Comparison of ENCODE assay signal across 9 mouse cellular contexts in the genomic region with DNA sequence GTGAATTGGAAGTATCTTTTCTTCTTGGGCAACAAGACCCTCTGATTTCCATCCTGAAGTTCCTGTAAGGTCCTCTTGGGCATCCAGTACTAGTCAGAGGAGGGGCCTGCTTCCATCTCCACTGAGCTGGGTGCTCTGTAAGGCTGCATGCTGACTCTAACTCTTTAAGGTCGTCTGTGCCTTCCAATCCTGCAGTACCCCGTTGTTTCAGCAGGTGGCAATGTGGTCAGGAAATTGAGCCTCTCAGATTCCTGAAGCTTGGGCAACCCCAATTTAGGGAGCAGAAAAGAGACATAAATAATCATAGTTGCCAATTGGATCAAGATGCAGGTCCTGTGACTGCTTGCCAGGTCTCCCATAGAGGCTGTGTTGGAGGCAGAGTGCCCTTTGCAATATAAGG. TPM values are rescaled to one million over a fixed set of nuclear protein-coding genes. Genes with fewer than 3 reads are reported as not detected.
DNase-seq lines count a peak whose midpoint lies in the region; ATAC-seq and TF ChIP-seq lines count a peak whose summit lies in the region.
"Had no signal": no experiment of that assay in that cellular context is flagged by ENCODE, and none has a peak within 500 bp of the region (broad histone marks: within the 10 kb centered on the region; RNA-seq: fewer than 3 reads in every experiment).

No protein-coding gene starts in this region.

- no peak overlapping the region for H3K27ac ChIP-seq in bone marrow, adult 2 months (ENCODE audit: control insufficient read depth, insufficient read depth, low read depth, low read length, poor library complexity)
- H3K27ac ChIP-seq in forebrain, embryonic 13.5 days, result no peak overlapping the region
- H3K27ac ChIP-seq in hindbrain, postnatal 0 days, result no peak overlapping the region
- no peak overlapping the region for H3K27ac ChIP-seq in left cerebral cortex, adult 2 months
- H3K27ac ChIP-seq in midbrain, embryonic 12.5 days (replicated peaks), result no peak overlapping the region
- H3K27ac ChIP-seq: macrophage had no signal

- intact Hi-C loops in heart, postnatal 25 days (cut with DNase I), result loop anchor here (2.0 kb wide), 1 partner anchor 80 kb away; no protein-coding TSS in a partner anchor
- intact Hi-C loops in left cerebral cortex, adult 2 months (cut with DNase I), result loop anchor here (5.0 kb wide), 1 partner anchor 80 kb away; no protein-coding TSS in a partner anchor

- H3K36me3 ChIP-seq in forebrain, embryonic 13.5 days (ENCODE audit: poor library complexity, severe bottlenecking), result no peaks in the 10 kb centered on the region
- no peaks in the 10 kb centered on the region for H3K36me3 ChIP-seq in hindbrain, postnatal 0 days (ENCODE audit: insufficient read depth, low read length)
- no peaks in the 10 kb centered on the region for H3K36me3 ChIP-seq in midbrain, embryonic 12.5 days

- H3K9me3 ChIP-seq in forebrain, embryonic 13.5 days (replicated peaks), result no peaks in the 10 kb centered on the region
- H3K9me3 ChIP-seq in hindbrain, postnatal 0 days (ENCODE audit: low read length), result no peaks in the 10 kb centered on the region
- no peaks in the 10 kb centered on the region for H3K9me3 ChIP-seq in midbrain, embryonic 12.5 days

- 2% methylated on average over 2 of the region's 2 CpGs for WGBS in bone marrow, adult 2 months
- 0% methylated on average over 2 of the region's 2 CpGs for WGBS in forebrain, embryonic 13.5 days
- 5% methylated on average over 2 of the region's 2 CpGs for WGBS in hindbrain, postnatal 0 days
- WGBS in midbrain, embryonic 12.5 days, result 2% methylated on average over 2 of the region's 2 CpGs

- H3K4me2 ChIP-seq in forebrain, embryonic 13.5 days, result no peak overlapping the region
- H3K4me2 ChIP-seq in hindbrain, postnatal 0 days (ENCODE audit: low read depth, low read length), result no peak overlapping the region
- H3K4me2 ChIP-seq in midbrain, embryonic 12.5 days (replicated peaks), result no peak overlapping the region

- no peak overlapping the region for H3K4me3 ChIP-seq in bone marrow, adult 2 months (replicated peaks; ENCODE audit: control insufficient read depth, low read depth, low read length)
- no peak overlapping the region for H3K4me3 ChIP-seq in forebrain, embryonic 13.5 days
- no peak overlapping the region for H3K4me3 ChIP-seq in hindbrain, postnatal 0 days (ENCODE audit: low read length)
- no peak overlapping the region for H3K4me3 ChIP-seq in left cerebral cortex, adult 2 months
- no peak overlapping the region for H3K4me3 ChIP-seq in midbrain, embryonic 12.5 days

- no peak for TF ChIP-seq POLR2A in bone marrow, adult 2 months (IDR thresholded peaks at IDR 0.05; ENCODE audit: borderline replicate concordance, control insufficient read depth, low read depth, low read length)

- no peaks in the 10 kb centered on the region for H3K4me1 ChIP-seq in bone marrow, adult 2 months (ENCODE audit: control insufficient read depth, insufficient read depth, low read length)
- H3K4me1 ChIP-seq in forebrain, embryonic 13.5 days, result no peaks in the 10 kb centered on the region
- H3K4me1 ChIP-seq in hindbrain, postnatal 0 days (ENCODE audit: insufficient read depth, low read length), result no peaks in the 10 kb centered on the region
- H3K4me1 ChIP-seq in midbrain, embryonic 12.5 days, result no peaks in the 10 kb centered on the region

- peak; percentile 54 for TF ChIP-seq CTCF in bone marrow, adult 2 months (IDR thresholded peaks at IDR 0.05; ENCODE audit: control insufficient read depth, insufficient read depth, low read length)
- peak; percentile 83 for TF ChIP-seq CTCF in hindbrain, postnatal 0 days (IDR thresholded peaks at IDR 0.05; ENCODE audit: low read depth)
- TF ChIP-seq CTCF in left cerebral cortex, adult 2 months (IDR thresholded peaks at IDR 0.05), result peak; percentile 77

- DNase-seq in heart, adult 18-20 months, result peak; percentile 28 to 81
- DNase-seq in heart, postnatal 25 days (ENCODE audit: low spot score), result no peak
- peak; percentile 81 for DNase-seq in hindbrain, postnatal 0 days (ENCODE audit: low spot score)
- peak; percentile 70 to 80 for DNase-seq in left cerebral cortex, adult 2 months (ENCODE audit: extremely low spot score in 1 of 2, low spot score in 2 of 2)
- peak; percentile 33 to 71 for DNase-seq in spleen, postnatal 10 days (ENCODE audit: low spot score in 2 of 2)

- no peak overlapping the region for H3K9ac ChIP-seq in forebrain, embryonic 13.5 days
- H3K9ac ChIP-seq in hindbrain, postnatal 0 days (replicated peaks; ENCODE audit: low read length), result no peak overlapping the region
- no peak overlapping the region for H3K9ac ChIP-seq in midbrain, embryonic 12.5 days (replicated peaks)

- H3K27me3 ChIP-seq in forebrain, embryonic 13.5 days, result peaks cover 9% of the 10 kb centered on the region
- no peaks in the 10 kb centered on the region for H3K27me3 ChIP-seq in hindbrain, postnatal 0 days (ENCODE audit: insufficient read depth, low read length)
- peaks cover 10% of the 10 kb centered on the region for H3K27me3 ChIP-seq in midbrain, embryonic 12.5 days

- ATAC-seq in forebrain, embryonic 13.5 days, result peak; percentile 65
- ATAC-seq in hindbrain, postnatal 0 days, result peak; percentile 59; the same call in 1 of the 2 replicates
- peak; percentile 67 for ATAC-seq in midbrain, embryonic 12.5 days (ENCODE audit: low FRiP score, low read depth)

RNA-seq across cellular contexts. Expression of a gene that starts 31.5 kb away (rescaled TPM):
- total RNA-seq in heart, adult 18-20 months (2021), result under 1 TPM; 0.22 to 0.33 TPM
- under 1 TPM; 0.23 to 0.36 TPM for total RNA-seq in heart, postnatal 25 days (2021)
- 9.5 and 9.8 TPM in 2 replicates for polyA plus RNA-seq in bone marrow, adult 2 months (2011; ENCODE audit: insufficient read depth, insufficient read length, low replicate concordance, missing spikeins)
- 20.4 and 27.0 TPM in 2 replicates for polyA plus RNA-seq in forebrain, embryonic 13.5 days (2015; fragmentation: Nextera tagmentation; extraction: Ambion mirVana)
- total RNA-seq in hindbrain, postnatal 0 days (2014; rRNA removed), result 4.4 and 4.6 TPM in 2 replicates
- polyA plus RNA-seq in hindbrain, postnatal 0 days (2015; fragmentation: Nextera tagmentation; extraction: Ambion mirVana), result 5.5 and 5.9 TPM in 2 replicates
- 1 to 10 TPM; 1.1 to 1.3 TPM for total RNA-seq in left cerebral cortex, adult 2 months (2021)
- 26.0 and 28.6 TPM in 2 replicates for polyA plus RNA-seq in midbrain, embryonic 12.5 days (2016; fragmentation: Nextera tagmentation; extraction: Ambion mirVana)
